Mouse (Mus musculus): ENCODE data around the gene Rasgef1b.

Rasgef1b gene

DNA sequence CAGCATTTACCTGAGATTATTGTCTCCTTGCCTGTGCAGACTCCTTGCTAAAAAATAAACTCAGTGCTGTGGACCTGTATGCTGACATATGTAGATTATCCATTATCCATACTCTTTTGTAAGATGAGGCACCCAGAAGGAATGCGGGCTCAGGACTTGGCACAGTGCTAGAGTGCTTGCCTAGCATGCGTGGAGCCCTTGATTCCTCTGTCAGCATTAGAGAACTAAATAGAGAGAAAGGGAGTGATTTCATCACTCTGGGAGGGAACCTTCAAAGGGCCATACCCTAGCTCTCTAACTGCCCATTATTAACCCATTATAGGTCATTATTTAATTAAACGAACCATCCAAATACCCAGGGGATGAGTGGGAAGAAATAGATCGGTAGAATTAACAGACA lies 430.9 kb downstream of the Rasgef1b start:
- no peak for DNase-seq (ENCODE audit: low read depth, low spot score)

DNA sequence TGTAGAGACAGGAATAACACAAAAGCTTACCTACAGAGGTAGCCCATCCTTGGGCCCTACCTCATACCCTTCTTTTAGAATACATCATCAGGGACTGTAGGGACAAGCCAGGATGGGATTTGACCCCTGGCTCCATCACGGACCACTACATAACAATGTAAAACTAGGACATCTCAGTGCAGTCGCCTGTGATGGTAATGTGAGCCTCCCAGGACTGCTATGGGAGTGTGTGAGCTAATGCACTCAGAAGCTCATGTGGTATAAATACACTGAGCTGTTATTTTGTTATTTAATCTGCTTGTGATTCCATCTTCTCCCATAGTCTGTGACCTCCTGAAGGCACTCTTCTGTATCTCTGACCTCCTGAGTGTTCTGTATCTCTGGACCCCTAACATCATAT lies 432.5 kb downstream of the Rasgef1b start:
- no peak for DNase-seq (ENCODE audit: low read depth, low spot score)

DNA sequence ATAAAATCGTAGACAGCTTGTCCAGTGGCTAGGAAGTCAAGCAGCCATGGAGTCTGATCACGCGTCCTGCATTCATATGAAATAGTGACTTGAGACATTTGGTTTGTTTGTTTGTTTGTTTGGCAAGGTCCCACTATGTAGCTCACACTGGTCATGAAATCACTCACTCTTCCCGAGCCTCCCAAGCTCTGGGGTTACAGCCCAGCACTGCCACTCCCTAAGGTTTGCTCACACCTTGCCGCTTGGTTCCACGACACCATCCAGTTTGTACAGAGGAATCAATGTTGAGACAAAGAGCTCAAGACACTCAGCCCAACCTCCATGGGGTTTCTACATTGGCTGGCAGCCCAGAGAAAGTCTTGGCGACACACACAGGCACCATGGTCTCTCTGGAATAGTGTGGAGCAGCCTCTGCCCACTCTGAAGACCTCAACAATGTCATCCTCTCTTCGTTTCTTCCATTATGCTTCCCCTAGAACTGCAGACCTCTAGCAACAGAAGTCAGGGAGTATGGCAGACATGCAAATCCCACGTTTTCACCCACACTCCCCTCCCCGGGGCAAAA lies 436.5 kb downstream of the Rasgef1b start:
- DNase-seq (ENCODE audit: low read depth, low spot score): no peak

DNA sequence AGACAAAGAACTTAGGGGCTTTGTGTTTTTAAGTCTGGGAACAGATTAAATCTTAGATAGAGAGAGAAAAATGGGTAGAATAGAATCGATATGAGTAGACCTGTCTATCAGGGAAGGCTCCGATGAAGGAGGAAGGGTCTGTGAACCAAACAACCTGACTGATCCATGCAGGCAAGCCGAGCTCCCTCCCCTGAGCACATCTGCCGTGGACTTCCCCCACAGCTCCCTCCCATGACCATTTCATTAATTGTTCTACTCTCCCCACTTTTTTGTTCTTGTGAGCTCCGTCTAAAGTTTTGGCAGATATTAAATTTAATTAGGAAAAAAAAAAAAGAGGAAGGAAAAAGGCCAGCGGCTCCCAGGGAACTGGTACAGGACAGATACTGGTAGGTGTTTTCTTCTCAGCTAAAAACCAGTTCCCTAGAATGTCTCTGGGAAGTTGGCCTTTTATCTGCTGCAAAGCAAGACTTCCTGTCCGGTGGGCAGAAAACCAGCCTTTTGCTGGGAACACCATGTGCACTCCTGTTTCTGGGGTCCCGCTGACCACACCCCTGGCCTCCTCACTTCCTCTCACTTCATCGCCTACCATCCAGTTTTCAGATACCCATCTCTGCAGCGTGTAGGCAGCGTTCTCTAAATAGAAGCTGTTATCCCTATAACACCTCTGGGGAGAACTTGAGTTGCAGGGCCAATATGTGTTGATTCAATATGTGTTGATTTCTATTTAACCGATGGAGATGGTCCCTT lies 437.6 kb downstream of the Rasgef1b start:
- DNase-seq (ENCODE audit: low read depth, low spot score): no peak

DNA sequence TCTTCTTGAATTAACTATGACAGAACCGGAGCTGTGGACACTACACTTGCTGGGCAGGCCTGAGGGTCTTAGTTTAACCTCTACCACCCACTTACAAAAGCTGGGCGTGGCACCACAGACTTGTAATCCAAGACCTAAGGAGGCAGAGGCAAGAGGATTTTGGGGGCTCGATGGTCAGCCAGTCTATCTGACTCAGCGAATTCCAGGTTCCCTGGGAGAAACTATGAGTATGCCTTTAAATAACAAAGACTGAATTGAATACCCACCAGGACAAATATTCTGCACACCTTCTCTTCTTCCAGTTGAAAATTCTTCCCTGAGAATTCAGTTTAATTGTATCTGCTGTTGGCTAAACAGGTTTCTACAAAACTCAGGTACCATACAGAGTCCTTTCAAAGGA lies 440.6 kb downstream of the Rasgef1b start:
- DNase-seq (ENCODE audit: low read depth, low spot score): no peak

DNA sequence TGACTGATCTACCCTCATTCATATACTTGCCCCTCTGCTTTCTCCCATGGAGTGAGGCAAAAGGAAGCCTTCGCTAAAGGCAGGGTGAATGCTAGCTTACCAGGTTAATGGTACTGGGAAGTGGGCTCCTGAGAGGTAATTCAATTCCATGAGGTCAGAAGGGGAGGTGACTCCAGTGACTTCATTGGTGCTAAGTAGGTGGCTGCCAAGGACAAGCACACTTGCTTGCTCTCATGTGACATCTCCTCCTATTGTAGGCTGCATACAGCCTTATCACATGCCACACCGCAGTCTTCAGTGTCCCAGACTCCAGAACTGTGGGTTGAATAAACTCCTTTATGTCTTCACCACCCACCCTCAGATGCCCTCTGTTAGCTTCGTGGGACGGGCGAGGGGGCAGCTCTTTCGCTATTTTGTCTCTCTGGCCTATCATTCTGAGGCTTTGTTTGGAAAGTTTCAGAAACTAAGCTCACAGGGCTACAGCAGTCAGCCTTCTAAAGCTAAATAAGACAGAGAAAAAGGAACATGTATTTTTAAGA lies 441.1 kb downstream of the Rasgef1b start:
- no peak for DNase-seq (ENCODE audit: low read depth, low spot score)

DNA sequence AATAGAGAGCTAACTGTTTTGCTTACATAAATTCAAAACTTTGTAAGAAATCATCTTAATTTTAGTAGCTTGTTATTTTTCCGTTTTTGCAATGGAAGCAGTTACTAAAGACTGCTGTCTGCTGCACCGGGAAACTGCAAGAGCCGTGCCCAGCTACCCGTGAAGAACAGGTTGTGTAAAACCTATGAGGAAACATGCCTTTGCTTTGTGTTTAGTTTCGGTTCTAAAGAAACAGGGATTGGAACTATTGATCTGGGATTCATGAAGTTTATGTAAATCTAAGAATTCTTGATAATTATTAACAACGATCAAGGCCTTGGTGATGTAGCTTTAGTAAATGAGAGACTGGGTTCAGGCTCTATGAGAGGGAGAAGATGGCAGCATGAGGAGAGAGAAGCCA lies 442.3 kb downstream of the Rasgef1b start:
- no peak for DNase-seq (ENCODE audit: low read depth, low spot score)

DNA sequence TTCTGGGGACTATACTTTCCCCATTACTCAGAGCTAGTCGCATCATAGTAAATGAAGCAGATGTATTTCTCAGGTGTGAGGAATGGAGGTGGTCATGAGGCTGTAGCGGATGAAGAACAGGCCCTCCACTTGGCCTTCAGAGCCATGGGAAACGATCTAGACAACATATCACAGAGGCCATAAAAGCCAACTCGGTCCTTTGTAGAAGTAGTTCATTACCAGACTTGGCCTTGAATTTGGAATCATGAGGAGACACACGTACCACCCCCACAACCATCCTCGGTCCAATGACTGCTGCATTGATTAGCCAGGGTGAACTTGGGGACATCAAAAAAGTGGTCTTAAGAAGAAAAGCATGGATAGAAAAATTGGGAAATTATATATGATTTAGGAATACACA lies 442.8 kb downstream of the Rasgef1b start:
- no peak for DNase-seq (ENCODE audit: low read depth, low spot score)

DNA sequence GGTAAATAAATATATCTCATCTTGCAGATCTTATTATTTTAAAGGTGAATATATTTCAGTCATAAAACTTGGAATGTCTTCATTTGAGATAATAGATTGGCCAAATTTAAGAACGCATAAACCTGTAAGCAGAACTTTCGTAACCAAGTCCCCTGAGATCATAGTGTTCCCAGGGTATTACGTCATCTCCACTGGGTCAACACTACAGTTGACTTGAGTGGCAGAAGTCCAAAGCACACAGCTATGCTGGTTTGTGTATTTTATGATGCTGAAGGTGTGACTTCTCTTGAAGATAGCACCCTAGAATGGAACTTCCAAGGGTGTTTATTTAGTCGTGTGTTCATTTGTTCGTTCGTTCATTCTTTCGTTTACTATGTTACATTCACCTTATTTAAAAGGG lies 444.5 kb downstream of the Rasgef1b start:
- no peak for DNase-seq (ENCODE audit: low read depth, low spot score)

DNA sequence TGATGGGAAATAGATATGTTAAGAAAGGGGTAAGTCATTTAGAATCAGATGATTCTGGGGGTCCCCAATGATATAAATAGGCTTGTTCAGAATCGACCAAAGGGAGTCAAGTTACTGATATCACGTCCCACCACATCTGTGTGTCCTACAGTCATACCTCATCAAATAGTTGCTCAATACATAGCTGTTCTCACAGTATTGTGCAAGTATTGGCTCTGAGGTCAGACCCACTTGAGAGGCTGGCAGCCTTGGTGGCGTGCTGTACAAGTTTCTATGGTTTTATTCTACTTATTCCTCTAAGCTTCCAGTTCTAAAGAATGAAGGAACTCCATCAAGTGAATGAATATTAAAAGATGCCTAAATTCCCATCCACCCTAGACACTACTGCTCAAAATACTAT lies 445.2 kb downstream of the Rasgef1b start:
- DNase-seq (ENCODE audit: low read depth, low spot score): no peak

DNA sequence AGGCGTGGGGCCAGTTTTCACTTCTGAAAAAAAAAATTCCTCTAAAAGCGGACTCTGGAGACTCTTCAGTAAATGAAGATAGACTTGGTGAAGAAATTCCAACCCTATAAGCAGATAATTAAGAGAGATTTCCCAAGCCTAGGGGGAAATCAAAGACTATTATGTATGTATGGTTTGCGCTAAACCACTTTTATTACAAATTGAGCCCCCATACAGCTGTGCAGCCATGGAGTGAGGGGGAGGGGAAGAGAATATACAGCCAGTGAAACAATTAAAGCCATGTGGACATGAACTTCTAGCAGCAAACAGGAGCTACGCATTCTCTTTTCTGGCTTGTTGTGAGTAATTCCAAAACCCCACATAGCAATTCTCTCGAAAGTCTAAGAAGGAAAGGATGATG lies 448.3 kb downstream of the Rasgef1b start:
- no peak for DNase-seq (ENCODE audit: low read depth, low spot score)

DNA sequence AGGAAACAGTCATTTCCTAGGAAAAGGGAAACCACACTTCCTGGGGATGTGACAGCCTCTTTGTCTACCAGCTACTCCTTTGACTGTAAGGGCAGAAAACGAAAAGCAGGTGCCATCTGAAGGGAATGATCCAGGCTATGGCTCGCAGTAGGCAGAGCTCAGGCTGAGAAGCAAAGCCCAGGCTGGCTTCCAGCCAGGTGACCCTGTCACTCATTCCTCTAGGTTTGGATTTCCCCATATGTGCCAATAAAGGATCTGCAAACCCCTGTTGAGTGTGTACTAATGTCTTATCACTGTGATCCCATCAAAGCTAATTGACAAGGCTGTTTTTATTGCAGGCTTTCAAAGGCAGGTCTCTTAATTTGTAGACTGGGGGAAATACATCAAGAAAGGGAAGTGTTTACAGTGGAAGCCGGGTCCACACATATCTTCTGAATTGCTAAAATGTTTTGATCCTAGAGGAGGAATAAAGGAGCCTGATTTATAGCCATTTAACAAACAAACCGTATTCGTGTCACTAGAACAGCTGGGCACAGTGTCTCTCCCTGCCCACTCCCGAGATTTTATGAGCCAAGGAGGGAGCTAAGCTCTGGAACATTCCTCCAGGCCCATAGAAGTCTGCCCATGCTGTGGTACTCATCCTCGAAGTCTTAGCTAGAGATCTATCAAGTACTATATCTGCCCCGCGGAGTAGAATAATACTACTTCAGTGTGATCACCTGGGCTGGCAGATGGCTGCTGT lies 449.7 kb downstream of the Rasgef1b start:
- no peak for DNase-seq (ENCODE audit: low read depth, low spot score)

DNA sequence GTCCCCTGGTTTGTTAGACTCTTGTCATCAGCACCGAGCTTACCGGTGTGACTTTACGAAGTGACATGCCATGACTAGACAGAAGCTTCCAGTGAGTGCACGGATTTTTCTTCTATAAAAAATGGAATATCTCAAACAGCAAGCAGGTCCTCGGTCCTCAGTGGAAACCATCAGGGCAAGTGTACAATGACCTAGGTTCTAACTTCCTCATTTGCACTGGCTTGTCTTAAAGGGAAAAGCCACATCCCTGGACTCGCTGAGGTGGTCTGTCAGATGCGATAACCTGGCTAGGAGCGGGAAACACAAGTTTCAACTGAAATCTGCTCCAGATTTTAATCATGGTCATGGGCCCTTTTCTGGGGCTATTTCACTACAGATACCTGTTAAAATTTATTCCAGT lies 450.5 kb downstream of the Rasgef1b start:
- DNase-seq (ENCODE audit: low read depth, low spot score): no peak

DNA sequence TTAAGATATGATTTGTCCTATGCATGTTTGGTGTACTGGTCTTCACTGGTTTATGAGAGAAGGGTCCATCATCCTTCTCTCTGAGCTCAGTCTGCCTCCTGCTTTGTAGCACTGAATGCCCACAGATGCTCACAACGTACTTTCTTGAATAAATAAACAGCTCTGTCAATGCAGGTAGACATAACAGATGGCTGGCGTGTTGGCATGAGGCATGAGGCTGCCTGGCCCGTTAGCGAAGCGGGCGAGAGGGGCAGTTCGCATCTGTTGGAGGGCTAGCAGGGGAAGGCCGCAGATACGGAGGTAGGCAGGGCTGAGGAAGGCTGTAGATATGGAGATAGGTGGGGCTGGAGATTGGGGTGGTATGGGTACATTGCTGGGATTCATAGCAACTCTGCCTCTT lies 451.3 kb downstream of the Rasgef1b start:
- no peak for DNase-seq (ENCODE audit: low read depth, low spot score)

DNA sequence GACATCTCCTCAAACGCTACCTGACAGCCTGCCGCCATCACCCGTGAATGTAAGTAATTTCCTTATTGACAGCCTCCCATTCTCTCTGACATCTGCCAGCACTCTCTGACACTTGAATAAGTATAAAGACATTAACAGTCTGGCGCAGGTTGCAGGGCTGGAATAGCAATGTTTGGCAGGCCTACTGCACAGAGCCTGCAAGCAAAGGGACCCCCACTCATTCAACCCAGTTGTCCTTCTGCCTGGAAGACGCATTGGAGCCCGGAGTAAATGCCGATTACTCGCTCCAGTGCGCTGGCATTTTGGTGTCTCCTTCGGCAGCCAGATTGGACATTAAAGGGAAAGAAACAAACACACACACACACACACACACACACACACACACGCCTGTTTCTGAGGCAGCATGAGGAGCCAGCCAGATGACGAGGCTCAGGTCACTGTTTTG lies 454.7 kb downstream of the Rasgef1b start:
- peak; percentile 74 for DNase-seq (ENCODE audit: low read depth, low spot score)

DNA sequence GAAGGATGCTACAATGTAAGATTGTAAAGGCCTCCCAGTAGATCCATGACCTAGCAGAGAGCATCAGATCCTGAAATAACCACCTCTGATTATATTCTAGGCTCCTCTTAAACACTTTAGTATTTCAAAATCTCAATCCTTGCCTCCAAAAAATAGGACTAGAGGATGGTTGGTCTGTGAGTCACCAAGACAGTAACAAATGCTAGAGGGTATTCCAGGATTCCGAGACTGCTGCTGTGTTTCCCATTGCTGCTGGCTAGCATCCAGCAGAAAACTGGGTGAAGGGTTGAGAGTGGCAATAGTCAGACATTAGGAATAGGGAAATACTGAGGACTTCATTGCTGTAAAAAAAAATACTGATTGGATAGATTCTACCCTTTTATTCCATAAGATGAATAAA lies 457.3 kb downstream of the Rasgef1b start:
- DNase-seq (ENCODE audit: low read depth, low spot score): no peak

DNA sequence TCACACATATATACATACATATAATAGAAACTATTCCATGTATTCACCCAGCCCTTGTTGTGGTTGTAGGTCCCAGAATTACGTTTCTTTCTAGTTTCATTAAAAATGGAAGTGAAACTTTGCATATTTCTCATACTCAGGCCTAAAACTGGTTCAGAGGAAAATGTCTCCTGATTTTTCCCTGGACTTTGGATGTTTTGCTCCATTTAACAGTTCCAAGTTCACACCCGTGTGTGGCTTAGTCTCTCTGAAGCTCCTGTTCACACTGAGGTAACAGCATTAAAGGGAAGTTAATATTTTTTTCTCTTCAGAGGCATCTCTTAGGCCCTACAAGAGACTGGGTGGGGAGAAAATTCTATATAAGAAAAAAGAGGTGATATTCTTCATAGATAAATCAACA lies 459.7 kb downstream of the Rasgef1b start:
- no peak for DNase-seq (ENCODE audit: low read depth, low spot score)

DNA sequence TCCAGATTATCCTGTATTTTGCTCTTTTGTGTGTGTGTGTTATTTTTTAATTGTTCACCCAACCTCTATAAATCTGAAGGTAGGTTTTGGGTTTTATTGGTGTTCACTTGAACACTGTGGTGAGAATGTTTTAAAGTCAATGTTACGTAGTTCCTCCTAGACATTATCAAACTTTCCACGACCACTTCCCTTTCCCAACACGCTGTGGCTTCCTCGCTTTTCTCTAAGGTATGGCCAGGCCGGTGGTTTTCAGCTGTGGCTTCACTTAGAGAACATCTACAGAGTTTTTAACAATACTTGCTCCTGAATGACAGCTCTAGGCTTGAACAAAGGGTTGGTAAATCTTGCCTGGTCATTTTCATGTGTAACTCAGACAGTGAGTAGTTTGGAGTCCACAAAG lies 461.5 kb downstream of the Rasgef1b start:
- DNase-seq (ENCODE audit: low read depth, low spot score): no peak

DNA sequence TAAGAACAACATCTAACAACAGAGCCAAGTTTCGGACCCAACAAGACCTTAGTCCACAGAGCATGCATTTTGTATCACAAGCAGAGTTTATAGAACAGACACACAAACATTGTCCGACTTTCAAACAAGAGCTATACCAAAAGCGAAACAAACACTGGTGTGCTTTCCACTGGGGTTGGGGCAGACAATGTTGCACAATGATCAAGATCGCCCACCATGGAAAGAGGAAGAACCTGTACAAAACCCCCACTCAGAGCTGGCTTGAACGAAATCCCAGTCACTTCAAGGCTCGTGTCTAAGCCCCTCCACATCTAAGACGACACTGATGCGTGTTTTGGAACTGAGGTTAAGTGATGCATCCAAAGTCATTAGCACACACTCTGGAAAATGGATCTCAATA lies 462.6 kb downstream of the Rasgef1b start:
- no peak for DNase-seq (ENCODE audit: low read depth, low spot score)

DNA sequence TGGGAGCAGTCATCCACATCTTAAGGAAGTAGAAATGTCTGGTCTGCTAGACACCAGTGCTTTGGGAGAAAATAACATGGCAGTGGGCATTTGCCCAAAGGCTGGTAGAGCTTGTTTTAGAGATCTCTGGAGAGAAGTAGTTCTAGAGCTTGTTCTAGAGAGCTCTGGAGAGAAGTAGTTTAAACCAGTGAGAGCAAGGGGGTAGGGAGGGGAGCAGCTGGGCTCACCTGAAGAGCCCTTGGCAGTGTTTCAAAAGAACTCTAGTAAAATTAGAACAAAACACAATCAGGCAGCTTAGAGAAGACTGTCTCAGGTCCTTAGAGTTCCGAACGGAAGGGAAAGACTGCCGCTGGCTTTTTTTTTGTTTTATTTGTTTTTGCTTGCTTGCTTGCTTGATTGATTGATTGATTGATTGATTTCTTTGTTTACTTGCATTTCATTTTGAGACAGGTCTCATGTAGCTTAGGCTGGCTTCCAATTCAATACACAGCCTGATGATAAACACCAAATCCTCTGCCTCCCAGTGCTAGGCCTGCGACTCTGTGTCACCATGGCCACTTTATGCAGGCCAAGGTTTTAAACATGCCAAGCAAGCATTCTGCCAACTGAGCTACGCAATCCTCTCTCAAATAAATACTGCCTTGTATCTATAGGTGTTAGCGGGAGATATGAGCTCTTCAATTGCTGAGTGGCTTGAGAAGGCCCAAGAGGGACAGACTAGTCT lies 466.5 kb downstream of the Rasgef1b start:
- no peak for DNase-seq (ENCODE audit: low read depth, low spot score)

DNA sequence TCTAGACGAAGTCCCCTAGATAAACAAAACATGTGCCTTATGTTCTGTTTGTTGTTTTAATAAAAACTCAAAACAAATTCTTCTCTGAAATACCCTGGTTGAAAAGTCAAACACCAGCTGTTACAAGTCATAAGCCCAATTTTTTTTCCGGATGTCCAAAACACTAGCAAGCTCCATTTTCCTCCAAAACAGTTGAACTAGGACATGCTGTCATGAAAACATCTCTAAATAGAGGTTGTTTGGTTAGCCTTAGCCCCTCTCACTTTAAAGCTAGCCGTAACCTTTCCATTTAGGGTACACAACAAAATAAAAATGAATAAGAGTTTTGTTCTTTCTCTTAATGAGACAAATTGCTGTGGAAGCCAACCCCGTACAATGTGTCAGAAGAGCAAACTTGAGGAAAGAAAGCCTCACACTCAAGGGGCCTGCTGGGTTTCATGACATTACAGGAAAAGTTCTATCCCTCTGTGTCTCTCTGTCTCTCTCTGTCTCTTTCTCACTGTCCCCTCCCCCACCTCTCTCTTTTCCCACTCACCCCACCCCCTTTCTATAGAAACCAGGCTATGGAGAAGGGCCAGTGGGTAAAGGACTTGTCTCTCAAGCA lies 467.6 kb downstream of the Rasgef1b start:
- DNase-seq (ENCODE audit: low read depth, low spot score): no peak
